Mouse (Mus musculus) adrenal gland, postnatal 25 days (tissue): Measurements from ENCODE around the gene Plekhm1. TPM values are rescaled to one million over a fixed set of nuclear protein-coding genes. Genes with fewer than 3 reads are reported as not detected.

Experiments used
- total RNA-seq: library from RNA; stranded (reverse); gene quantifications from 2 replicates; pipeline ENCODE4 v1.2.3, GENCODE M21; 2021

Plekhm1 gene
- total RNA-seq, 1 experiment from 2014 or later = 25.0 TPM

Other genes starting within 250 kb of the Plekhm1 start
- gene Fmnl1, start 241.6 kb downstream of the Plekhm1 start, total RNA-seq = 15.6 and 19.9 TPM in 2 replicates
- not detected in 2 replicates for gene 1700023F06Rik, start 204.1 kb downstream of the Plekhm1 start, total RNA-seq
- not detected in 2 replicates for gene Spata32, start 194.3 kb downstream of the Plekhm1 start, total RNA-seq
- gene Map3k14, start 145.2 kb downstream of the Plekhm1 start, total RNA-seq = 7.0 TPM in 2 replicates
- 12.8 and 15.2 TPM in 2 replicates for gene Arhgap27, start 49.0 kb downstream of the Plekhm1 start, total RNA-seq
- gene Lrrc37a, start 91.9 kb upstream of the Plekhm1 start, total RNA-seq = not detected in 2 replicates
- not detected in 2 replicates for gene Gm884, start 208.5 kb upstream of the Plekhm1 start, total RNA-seq
- gene Lyzl6, start 226.2 kb upstream of the Plekhm1 start, total RNA-seq = not detected in 2 replicates
- gene Rprml, start 236.9 kb upstream of the Plekhm1 start, total RNA-seq = 0.64 TPM in 1 of 2 replicates, not detected in the other